Mouse (Mus musculus) Patski (cell line): ENCODE measurements around the gene Ankub1. TPM values are rescaled to one million over a fixed set of nuclear protein-coding genes. Genes with fewer than 3 reads are reported as not detected.

ENCODE experiments used
- ATAC-seq: fragments of 100-300 bp; one replicate; pipeline ENCODE4 v1.8.0; 2021
- CTCF ChIA-PET: fragments of 350-600 bp; sonication (Branson Sonifier 250); formaldehyde crosslinking; loops from one replicate; lab custom pipeline; 2022; ENCODE audit warnings: inconsistent platforms; lab: Charles Lee
- POLR2A ChIA-PET: fragments of 350-600 bp; sonication (Branson Sonifier 250); formaldehyde crosslinking; loops from one replicate; lab custom pipeline; 2022; ENCODE audit warnings: antibody characterized with exemption, inconsistent platforms; lab: Charles Lee
- DNase-seq: peaks from one replicate; pipeline ENCODE4 v3.0.0-alpha.2; 2011; ENCODE audit warnings: low read depth, low spot score
- H3K27me3 ChIP-seq: fragments of 371-371 bp; one replicate; pipeline ENCODE4 v1.5.1; 2021
- CTCF ChIP-seq: fragments of 100-300 bp; IDR thresholded peaks from one replicate; pipeline ENCODE4 v1.5.1; 2021
- in situ Hi-C: fragments of 300-500 bp; cut with MboI; formaldehyde crosslinking; loops from 3 replicates; pipeline ENCODE4 v1.11.1; 2018; ENCODE audit warnings: low pct_unique_long_range_greater_than_20kb, mixed read lengths
- polyA plus RNA-seq: library from polyadenylated mRNA; unstranded; gene quantifications from one replicate; pipeline ENCODE4 v1.2.3, GENCODE M21; 2021

Gene Ankub1
- polyA plus RNA-seq, 1 experiment from 2014 or later: not detected

GRCm38 (mm10) chr3:57611776-57612175, 80.8 kb downstream of the Ankub1 start:
- TF ChIP-seq CTCF: no peak
- ATAC-seq (no peak), DNase-seq (no peak)
- no peaks in the 10 kb centered on the region for H3K27me3 ChIP-seq
- ChIA-PET POLR2A (interaction anchor here (0.5 kb wide), 1 partner anchor 529 kb away, joined by 3 read pairs; no protein-coding TSS in a partner anchor), CTCF (interaction anchor here (0.9 to 2.2 kb wide), 4 partner anchors 9 to 148 kb away, joined by 3 to 5 read pairs (median 4); no protein-coding TSS in a partner anchor)
- in situ Hi-C loops: no loop called here

Other genes starting within 250 kb of the Ankub1 start
- 159 TPM for gene Wwtr1, start 116.9 kb downstream of the Ankub1 start, polyA plus RNA-seq
- 67.2 TPM for gene Commd2, start 41.1 kb downstream of the Ankub1 start, polyA plus RNA-seq
- gene Rnf13, start 43.3 kb upstream of the Ankub1 start, polyA plus RNA-seq: 134 TPM
- 226 TPM for gene Pfn2, start 155.3 kb upstream of the Ankub1 start, polyA plus RNA-seq